Mouse (Mus musculus) liver, adult 2 months (tissue): ENCODE measurements around the gene Pou6f2.

Source experiments
- CTCF ChIP-seq: fragments of 200-500 bp; IDR thresholded peaks from 2 replicates; pipeline ENCODE4 v1.5.1; 2011; ENCODE audit warnings: low read depth, low read length, control low read depth
- POLR2A ChIP-seq: fragments of 200-500 bp; IDR thresholded peaks from 2 replicates; pipeline ENCODE4 v1.6.1; 2011; ENCODE audit warnings: low read length, control low read depth; ENCODE audit not compliant: insufficient read depth; ENCODE audit errors: extremely low read depth

GRCm38 (mm10) chr13:18172334-18172733 lies 225.2 kb downstream of the Pou6f2 start:
- TF ChIP-seq CTCF (no peak), POLR2A (no peak)
